Mouse (Mus musculus) hindbrain, embryonic 10.5 days (tissue): ENCODE measurements around the gene Ikzf4. TPM values are rescaled to one million over a fixed set of nuclear protein-coding genes. Genes with fewer than 3 reads are reported as not detected.
"Not testable (repeated sequence)": the region's sequence is repeated elsewhere in the genome, so short reads cannot be mapped to it uniquely, and the experiment has no call there.

Experiments used
- DNase-seq: peaks from one replicate; pipeline ENCODE4 v3.0.0-alpha.2; 2017; ENCODE audit warnings: low spot score
- H3K27ac ChIP-seq: fragments of 300-500 bp; sonication (generic); 2 replicates; pipeline ENCODE4 v1.5.1; 2016; ENCODE audit warnings: mild to moderate bottlenecking, moderate library complexity
- H3K27me3 ChIP-seq: fragments of 300-500 bp; sonication (generic); 2 replicates; pipeline ENCODE4 v1.6.1; 2016; ENCODE audit warnings: mild to moderate bottlenecking; ENCODE audit not compliant: poor library complexity, insufficient read depth, severe bottlenecking
- H3K36me3 ChIP-seq: fragments of 300-500 bp; sonication (generic); 2 replicates; pipeline ENCODE4 v1.6.1; 2016; ENCODE audit warnings: mild to moderate bottlenecking, moderate library complexity
- H3K4me1 ChIP-seq: fragments of 300-500 bp; sonication (generic); replicated peaks from 2 replicates; pipeline ENCODE4 v1.6.1; 2016; ENCODE audit warnings: mild to moderate bottlenecking
- H3K4me3 ChIP-seq: fragments of 300-500 bp; sonication (generic); 2 replicates; pipeline ENCODE4 v1.5.1; 2016; ENCODE audit warnings: mild to moderate bottlenecking, moderate library complexity
- H3K9me3 ChIP-seq: fragments of 300-500 bp; sonication (generic); 2 replicates; pipeline ENCODE4 v1.6.1; 2016; ENCODE audit warnings: mild to moderate bottlenecking, moderate library complexity
- WGBS: fragments of 180-500 bp; shearing (Covaris S2); methylation state at CpG from one replicate; pipeline ENCODE4 v1.1.7; 2016; 5-methylcytosine and 5-hydroxymethylcytosine counted together
- polyA plus RNA-seq: library from polyadenylated mRNA; unstranded; fragments of >200 nt; fragmentation: Nextera tagmentation; extraction: Ambion mirVana; gene quantifications from 2 replicates; pipeline ENCODE4 v1.2.1, GENCODE M21; 2016

Ikzf4 gene
- polyA plus RNA-seq, 1 experiment from 2014 or later: 3.5 TPM

GRCm38 (mm10) chr10:128615798-128616448 is 29.9 kb downstream of the Ikzf4 start:
- not testable (repeated sequence) for H3K4me3 ChIP-seq, H3K4me1 ChIP-seq, H3K36me3 ChIP-seq, H3K27ac ChIP-seq, H3K9me3 ChIP-seq, DNase-seq, H3K27me3 ChIP-seq
- 84% methylated on average over 6 of the region's 7 CpGs for WGBS

GRCm38 (mm10) chr10:128614934-128615333 is 30.9 kb downstream of the Ikzf4 start:
- Histone ChIP-seq H3K27me3 (peaks cover 4% of the 10 kb centered on the region; the same call in 1 of the 2 replicates), H3K9me3 (no peaks in the 10 kb centered on the region), H3K4me3 (no peak overlapping the region), H3K27ac (no peak overlapping the region), H3K4me1 (peaks cover 3% of the 10 kb centered on the region; the same call in 1 of the 2 replicates), H3K36me3 (no peaks in the 10 kb centered on the region)
- WGBS: 58% methylated on average over 3 of the region's 3 CpGs
- no peak for DNase-seq

GRCm38 (mm10) chr10:128613820-128614219 is 32.0 kb downstream of the Ikzf4 start:
- WGBS: 71% methylated on average over 4 of the region's 4 CpGs
- H3K4me3 ChIP-seq, H3K9me3 ChIP-seq, DNase-seq, H3K4me1 ChIP-seq, H3K27ac ChIP-seq, H3K36me3 ChIP-seq, H3K27me3 ChIP-seq: not testable (repeated sequence)

GRCm38 (mm10) chr10:128613154-128613440 is 32.7 kb downstream of the Ikzf4 start:
- 50% methylated on average over 6 of the region's 6 CpGs for WGBS

GRCm38 (mm10) chr10:128612433-128613153 is 33.2 kb downstream of the Ikzf4 start:
- DNase-seq: peak; percentile 69
- Histone ChIP-seq H3K36me3 (no peaks in the 10 kb centered on the region), H3K9me3 (no peaks in the 10 kb centered on the region), H3K27me3 (peaks cover 4% of the 10 kb centered on the region; the same call in 1 of the 2 replicates), H3K27ac (no peak overlapping the region), H3K4me3 (peak overlapping the region; percentile 14; the same call in 1 of the 2 replicates), H3K4me1 (peaks cover 3% of the 10 kb centered on the region; the same call in 1 of the 2 replicates)
- WGBS: 16% methylated on average over 16 of the region's 16 CpGs

More at GRCm38 (mm10) chr10:128613154-128613440, 32.7 kb downstream of the Ikzf4 start:
- no peak overlapping the region for H3K27ac ChIP-seq
- H3K27me3 ChIP-seq: peaks cover 4% of the 10 kb centered on the region; the same call in 1 of the 2 replicates
- H3K4me1 ChIP-seq: peaks cover 3% of the 10 kb centered on the region; the same call in 1 of the 2 replicates
- peak overlapping the region; percentile 14; the same call in 1 of the 2 replicates for H3K4me3 ChIP-seq
- no peaks in the 10 kb centered on the region for H3K9me3 ChIP-seq
- no peak for DNase-seq
- H3K36me3 ChIP-seq: no peaks in the 10 kb centered on the region

GRCm38 (mm10) chr10:128606483-128606882 is 39.3 kb downstream of the Ikzf4 start:
- H3K36me3 ChIP-seq: no peaks in the 10 kb centered on the region
- H3K27ac ChIP-seq: no peak overlapping the region
- no peak overlapping the region for H3K4me3 ChIP-seq
- no peaks in the 10 kb centered on the region for H3K4me1 ChIP-seq
- no peaks in the 10 kb centered on the region for H3K27me3 ChIP-seq
- 35% methylated on average over 2 of the region's 2 CpGs for WGBS
- no peaks in the 10 kb centered on the region for H3K9me3 ChIP-seq
- DNase-seq: no peak

- 84% methylated on average over 4 of the region's 4 CpGs for WGBS
- Histone ChIP-seq H3K27ac (no peak overlapping the region), H3K9me3 (no peaks in the 10 kb centered on the region), H3K27me3 (no peaks in the 10 kb centered on the region), H3K36me3 (no peaks in the 10 kb centered on the region), H3K4me1 (no peaks in the 10 kb centered on the region), H3K4me3 (no peak overlapping the region)
- DNase-seq: no peak
Measured at GRCm38 (mm10) chr10:128602470-128603128, 43.2 kb downstream of the Ikzf4 start.

GRCm38 (mm10) chr10:128601499-128601898 is 44.3 kb downstream of the Ikzf4 start:
- 91% methylated on average over 1 of the region's 1 CpGs for WGBS
- DNase-seq: no peak
- H3K27me3 ChIP-seq: no peaks in the 10 kb centered on the region
- no peaks in the 10 kb centered on the region for H3K4me1 ChIP-seq
- H3K36me3 ChIP-seq: no peaks in the 10 kb centered on the region
- H3K4me3 ChIP-seq: no peak overlapping the region
- no peak overlapping the region for H3K27ac ChIP-seq
- H3K9me3 ChIP-seq: no peaks in the 10 kb centered on the region

GRCm38 (mm10) chr10:128598476-128598875 is 47.3 kb downstream of the Ikzf4 start:
- H3K27me3 ChIP-seq: no peaks in the 10 kb centered on the region
- H3K9me3 ChIP-seq: no peaks in the 10 kb centered on the region
- WGBS: 83% methylated on average over 2 of the region's 2 CpGs
- no peaks in the 10 kb centered on the region for H3K4me1 ChIP-seq
- H3K27ac ChIP-seq: no peak overlapping the region
- H3K4me3 ChIP-seq: no peak overlapping the region
- no peak for DNase-seq
- H3K36me3 ChIP-seq: no peaks in the 10 kb centered on the region

- no peaks in the 10 kb centered on the region for H3K9me3 ChIP-seq
- peaks cover 26% of the 10 kb centered on the region for H3K4me1 ChIP-seq
- no peak overlapping the region for H3K4me3 ChIP-seq
- H3K27ac ChIP-seq: no peak overlapping the region
- 79% methylated on average over 5 of the region's 5 CpGs for WGBS
- no peaks in the 10 kb centered on the region for H3K36me3 ChIP-seq
- H3K27me3 ChIP-seq: peaks cover 25% of the 10 kb centered on the region
- no peak for DNase-seq
Measured at GRCm38 (mm10) chr10:128592797-128593196, 53.0 kb downstream of the Ikzf4 start.

- H3K4me1 ChIP-seq: peaks cover 32% of the 10 kb centered on the region
- no peak for DNase-seq
- H3K9me3 ChIP-seq: no peaks in the 10 kb centered on the region
- no peaks in the 10 kb centered on the region for H3K36me3 ChIP-seq
- peaks cover 38% of the 10 kb centered on the region for H3K27me3 ChIP-seq
- H3K4me3 ChIP-seq: no peak overlapping the region
- no peak overlapping the region for H3K27ac ChIP-seq
- 89% methylated on average over 6 of the region's 6 CpGs for WGBS
Measured at GRCm38 (mm10) chr10:128591436-128591835, 54.4 kb downstream of the Ikzf4 start.

GRCm38 (mm10) chr10:128590193-128590690 is 55.5 kb downstream of the Ikzf4 start:
- under 1% methylated on average over 43 of the region's 43 CpGs for WGBS
- peaks cover 34% of the 10 kb centered on the region for H3K4me1 ChIP-seq
- no peaks in the 10 kb centered on the region for H3K9me3 ChIP-seq
- peak overlapping the region; percentile 72 for H3K4me3 ChIP-seq
- DNase-seq: peak; percentile 80
- peak overlapping the region; percentile 82 for H3K27ac ChIP-seq
- H3K27me3 ChIP-seq: peaks cover 50% of the 10 kb centered on the region
- H3K36me3 ChIP-seq: no peaks in the 10 kb centered on the region
